ENCODE assay signal across 8 mouse cellular contexts in the genomic region with DNA sequence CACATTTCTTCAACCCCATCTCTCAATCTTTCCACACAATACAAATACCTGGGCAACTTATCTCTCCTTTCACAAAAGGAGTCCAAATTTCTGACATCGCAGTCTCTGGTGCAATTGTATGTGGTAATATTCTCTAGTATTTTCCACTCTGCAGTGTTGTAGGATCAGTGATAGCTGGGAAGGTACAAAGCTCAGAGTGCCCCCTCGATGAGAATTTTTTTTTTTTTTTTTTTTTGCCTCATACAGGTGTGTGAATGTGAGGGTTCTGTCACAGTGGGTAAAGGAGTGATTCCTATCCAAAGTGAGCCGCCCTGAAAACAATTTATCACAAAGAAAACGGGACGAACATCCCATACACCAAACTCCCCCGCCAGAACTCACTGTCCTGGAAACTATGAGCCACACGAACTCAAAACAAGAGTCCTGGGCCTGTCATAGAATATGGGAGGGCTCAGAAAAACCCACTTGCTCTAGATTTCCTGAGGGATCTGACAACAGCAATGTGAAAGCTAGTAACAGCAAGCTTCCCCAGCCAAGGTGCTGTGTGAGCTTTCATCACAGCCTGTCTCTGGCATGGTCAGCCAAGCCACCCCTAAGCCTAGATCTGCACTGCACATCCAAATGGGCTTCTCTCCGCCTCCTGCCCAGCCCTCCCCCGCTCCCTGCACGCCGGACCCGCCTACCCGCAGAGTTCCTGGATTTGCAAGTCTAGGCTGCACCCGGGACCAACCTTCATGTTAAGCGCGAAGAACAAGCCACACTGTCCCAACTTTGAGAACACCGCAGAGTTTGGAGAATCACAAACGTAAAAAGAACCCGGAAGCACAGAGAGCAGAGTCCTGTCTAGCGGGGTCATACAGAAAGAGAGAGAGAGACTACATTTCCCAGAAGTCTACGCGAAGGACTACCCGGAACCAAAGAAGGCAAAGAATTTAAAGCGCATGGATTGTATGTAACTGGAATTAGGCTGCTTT. TPM values are rescaled to one million over a fixed set of nuclear protein-coding genes. Genes with fewer than 3 reads are reported as not detected.
A peak's percentile ranks its signal among the peaks of the same experiment; 100 is the strongest.
DNase-seq lines count a peak whose midpoint lies in the region; ATAC-seq and TF ChIP-seq lines count a peak whose summit lies in the region.

A gene (minus strand): TSS at position 896 of the 974 bp plus-strand sequence.

- H3K27ac ChIP-seq in embryonic facial prominence, embryonic 12.5 days: peak within 1 kb of the TSS; percentile 75; the same call in 1 of the 2 replicates
- H3K27ac ChIP-seq in limb, embryonic 10.5 days: peak within 1 kb of the TSS; percentile 85
- H3K27ac ChIP-seq in midbrain, embryonic 12.5 days (replicated peaks): 0 out of 2 replicates have a peak within 1 kb of the TSS, but pooled peaks have one; percentile 42
- H3K27ac ChIP-seq in small intestine, adult 2 months (ENCODE audit: insufficient read depth, low read depth, low read length): peak within 1 kb of the TSS; percentile 66

- peak within 1 kb of the TSS; percentile 64 for H3K4me3 ChIP-seq in embryonic facial prominence, embryonic 12.5 days
- peak within 1 kb of the TSS; percentile 71 for H3K4me3 ChIP-seq in limb, embryonic 10.5 days
- peak within 1 kb of the TSS; percentile 72 for H3K4me3 ChIP-seq in midbrain, embryonic 12.5 days
- H3K4me3 ChIP-seq in small intestine, adult 2 months (ENCODE audit: low read depth, low read length): peak within 1 kb of the TSS; percentile 70

- peak; percentile 92 for ATAC-seq in embryonic facial prominence, embryonic 12.5 days (ENCODE audit: insufficient number of reproducible peaks, insufficient read depth, low FRiP score, low TSS enrichment)
- ATAC-seq in midbrain, embryonic 12.5 days (ENCODE audit: low FRiP score, low read depth): peak; percentile 96

- no peaks in the 10 kb centered on the region for H3K9me3 ChIP-seq in embryonic facial prominence, embryonic 12.5 days
- no peaks in the 10 kb centered on the region for H3K9me3 ChIP-seq in limb, embryonic 10.5 days (replicated peaks)
- H3K9me3 ChIP-seq in midbrain, embryonic 12.5 days: no peaks in the 10 kb centered on the region

- peak within 1 kb of the TSS; percentile 62 for H3K4me2 ChIP-seq in embryonic facial prominence, embryonic 12.5 days (replicated peaks)
- peak within 1 kb of the TSS; percentile 62 for H3K4me2 ChIP-seq in midbrain, embryonic 12.5 days (replicated peaks)

- WGBS in embryonic facial prominence, embryonic 12.5 days: 9% methylated on average over 24 of the region's 24 CpGs
- 8% methylated on average over 24 of the region's 24 CpGs for WGBS in limb, embryonic 10.5 days
- WGBS in midbrain, embryonic 12.5 days: 8% methylated on average over 24 of the region's 24 CpGs
- 4% methylated on average over 24 of the region's 24 CpGs for WGBS in small intestine, adult 2 months

- no peak for TF ChIP-seq POLR2A in small intestine, adult 2 months (IDR thresholded peaks at IDR 0.05; ENCODE audit: low read depth, low read length)

- H3K9ac ChIP-seq in embryonic facial prominence, embryonic 12.5 days: peak within 1 kb of the TSS; percentile 61
- peak within 1 kb of the TSS; percentile 57 for H3K9ac ChIP-seq in midbrain, embryonic 12.5 days (replicated peaks)

- H3K36me3 ChIP-seq in embryonic facial prominence, embryonic 12.5 days: 0 out of 2 replicates have a peak, but pooled peaks cover 7% of the 10 kb centered on the region
- H3K36me3 ChIP-seq in limb, embryonic 10.5 days: peaks cover 12% of the 10 kb centered on the region
- H3K36me3 ChIP-seq in midbrain, embryonic 12.5 days: peaks cover 9% of the 10 kb centered on the region
- peaks cover 5% of the 10 kb centered on the region for H3K36me3 ChIP-seq in small intestine, adult 2 months (ENCODE audit: control insufficient read depth, insufficient read depth, low read length)

- peak; percentile 77 for DNase-seq in 3134 (ENCODE audit: extremely low read depth, insufficient read length, low spot score)
- DNase-seq in adrenal gland, postnatal 25 days: peak; percentile 68
- DNase-seq in heart, adult 11 months: peak; percentile 96
- DNase-seq in kidney, adult 18-20 months: peak; percentile 78
- peak; percentile 66 for DNase-seq in limb, embryonic 10.5 days (ENCODE audit: low spot score)

- peaks cover 4% of the 10 kb centered on the region; the same call in 1 of the 2 replicates for H3K4me1 ChIP-seq in embryonic facial prominence, embryonic 12.5 days
- H3K4me1 ChIP-seq in limb, embryonic 10.5 days: peaks cover 4% of the 10 kb centered on the region; the same call in 1 of the 2 replicates
- peaks cover 5% of the 10 kb centered on the region for H3K4me1 ChIP-seq in midbrain, embryonic 12.5 days
- peaks cover 4% of the 10 kb centered on the region; the same call in 1 of the 2 replicates for H3K4me1 ChIP-seq in small intestine, adult 2 months (ENCODE audit: control insufficient read depth, insufficient read depth, insufficient read length, low read length)

- H3K27me3 ChIP-seq in embryonic facial prominence, embryonic 12.5 days: no peaks in the 10 kb centered on the region
- H3K27me3 ChIP-seq in limb, embryonic 10.5 days (ENCODE audit: low read depth, poor library complexity, severe bottlenecking): no peaks in the 10 kb centered on the region
- H3K27me3 ChIP-seq in midbrain, embryonic 12.5 days: no peaks in the 10 kb centered on the region
- H3K27me3 ChIP-seq in small intestine, adult 2 months (ENCODE audit: control insufficient read depth, insufficient read depth, low read length): no peaks in the 10 kb centered on the region

- no peak for TF ChIP-seq CTCF in small intestine, adult 2 months (IDR thresholded peaks at IDR 0.05; ENCODE audit: extremely low read depth, insufficient read length, insufficient replicate concordance, low read depth, low read length)

RNA-seq across cellular contexts. Expression of the gene that starts here (rescaled TPM):
- total RNA-seq in adrenal gland, postnatal 25 days (2021): 5.1 and 7.7 TPM in 2 replicates
- polyA plus RNA-seq in embryonic facial prominence, embryonic 12.5 days (2016; fragmentation: Nextera tagmentation; extraction: Ambion mirVana): 7.5 and 7.7 TPM in 2 replicates
- 4.3 and 4.7 TPM in 2 replicates for polyA plus RNA-seq in limb, embryonic 10.5 days (2016; fragmentation: Nextera tagmentation; extraction: Ambion mirVana)
- 7.0 and 7.3 TPM in 2 replicates for polyA plus RNA-seq in midbrain, embryonic 12.5 days (2016; fragmentation: Nextera tagmentation; extraction: Ambion mirVana)
- polyA plus RNA-seq in small intestine, adult 2 months (2012; rRNA removed): 0.10 TPM in 1 of 2 replicates, not detected in the other

Comparison
In these comparisons a context has a peak if more than half of its experiments do, and no peak if none do; other contexts are left out.
1. Peak in every context shown above with its lines: DNase-seq, ATAC-seq, H3K4me3 ChIP-seq and H3K27ac ChIP-seq.